Mouse (Mus musculus) midbrain, embryonic 13.5 days (tissue): ENCODE measurements at regions not wholly inside any gene's neighbourhood (a gene's known extent, or its start where the extent isn't known, plus 50 kb on each side); places are given as distances from the start of the nearest gene placed in this dataset.

ENCODE experiments used
- ATAC-seq: fragments of 200-750 bp; cut with Nextera tagmentation; 2 replicates; pipeline ENCODE4 v1.8.0; 2017; ENCODE audit warnings: mild to moderate bottlenecking, moderate TSS enrichment, moderate library complexity
- H3K27ac ChIP-seq: fragments of 300-500 bp; sonication (generic); 2 replicates; pipeline ENCODE4 v1.5.1; 2015; ENCODE audit warnings: inconsistent platforms, mild to moderate bottlenecking, moderate library complexity
- H3K27me3 ChIP-seq: fragments of 300-500 bp; sonication (generic); 2 replicates; pipeline ENCODE4 v1.6.1; 2015; ENCODE audit warnings: mild to moderate bottlenecking, inconsistent platforms
- H3K36me3 ChIP-seq: fragments of 300-500 bp; sonication (generic); 2 replicates; pipeline ENCODE4 v1.6.1; 2015; ENCODE audit warnings: mild to moderate bottlenecking, inconsistent platforms
- H3K4me1 ChIP-seq: fragments of 300-500 bp; sonication (generic); replicated peaks from 2 replicates; pipeline ENCODE4 v1.6.1; 2015; ENCODE audit warnings: inconsistent platforms
- H3K4me2 ChIP-seq: fragments of 300-500 bp; sonication (generic); replicated peaks from 2 replicates; pipeline ENCODE4 v1.6.1; 2015; ENCODE audit warnings: moderate library complexity, mild to moderate bottlenecking, inconsistent platforms
- H3K4me3 ChIP-seq: fragments of 300-500 bp; sonication (generic); replicated peaks from 2 replicates; pipeline ENCODE4 v1.5.1; 2015; ENCODE audit warnings: mild to moderate bottlenecking, inconsistent platforms
- H3K9ac ChIP-seq: fragments of 300-500 bp; sonication (generic); replicated peaks from 2 replicates; pipeline ENCODE4 v1.6.1; 2015; ENCODE audit warnings: mild to moderate bottlenecking, inconsistent platforms
- H3K9me3 ChIP-seq: fragments of 300-500 bp; sonication (generic); 2 replicates; pipeline ENCODE4 v1.6.1; 2016; ENCODE audit warnings: mild to moderate bottlenecking, inconsistent platforms
- WGBS: fragments of 180-500 bp; shearing (Covaris S2); methylation state at CpG from one replicate; pipeline ENCODE4 v1.1.7; 2015; 5-methylcytosine and 5-hydroxymethylcytosine counted together

- H3K36me3 ChIP-seq, result no peaks in the 10 kb centered on the region
- 96% methylated on average over 2 of the region's 2 CpGs for WGBS
- H3K9ac ChIP-seq, result no peak overlapping the region
- H3K9me3 ChIP-seq, result no peaks in the 10 kb centered on the region
- no peak overlapping the region for H3K4me3 ChIP-seq
- no peaks in the 10 kb centered on the region for H3K27me3 ChIP-seq
- no peaks in the 10 kb centered on the region for H3K4me1 ChIP-seq
- no peak for ATAC-seq
- no peak overlapping the region for H3K27ac ChIP-seq
- H3K4me2 ChIP-seq, result no peak overlapping the region
Measured at GRCm38 (mm10) chr17:74950316-74950715, 55.1 kb upstream of the Ltbp1 start.

DNA sequence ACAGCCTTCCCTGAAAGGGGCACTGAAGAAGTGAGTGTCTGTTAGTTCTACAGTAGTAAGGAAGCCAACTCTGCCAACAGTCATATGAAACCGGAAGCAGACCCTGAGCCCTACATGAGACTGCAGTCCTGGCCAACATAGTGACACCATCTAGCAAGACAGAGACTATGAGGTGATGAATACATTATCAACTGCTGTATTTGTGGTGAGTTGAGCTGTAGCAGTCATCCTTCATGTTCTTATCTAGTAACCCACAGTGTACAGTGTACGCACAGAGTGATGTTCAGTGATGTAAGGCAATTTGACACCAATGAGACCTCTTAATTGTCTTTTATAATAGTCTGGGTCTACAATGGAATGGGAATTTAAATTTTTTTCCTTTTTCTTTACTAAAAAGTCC is 50.4 kb upstream of the Ltbp1 start:
- Histone ChIP-seq H3K9me3 (no peaks in the 10 kb centered on the region), H3K9ac (no peak overlapping the region), H3K4me1 (no peaks in the 10 kb centered on the region), H3K27me3 (no peaks in the 10 kb centered on the region), H3K4me2 (no peak overlapping the region), H3K4me3 (no peak overlapping the region), H3K27ac (no peak overlapping the region), H3K36me3 (no peaks in the 10 kb centered on the region)
- no peak for ATAC-seq
- 94% methylated on average over 2 of the region's 2 CpGs for WGBS
